Mouse (Mus musculus) thymus, adult 2 months (tissue): ENCODE results near the gene Cyp1b1.

Experiments used
- CTCF ChIP-seq: fragments of 200-500 bp; IDR thresholded peaks from 2 replicates; pipeline ENCODE4 v1.5.1; 2012; ENCODE audit warnings: mild to moderate bottlenecking, control low read depth, low read length, moderate library complexity, borderline replicate concordance; ENCODE audit not compliant: control insufficient read depth, poor library complexity, insufficient read depth; ENCODE audit errors: extremely low read depth
- POLR2A ChIP-seq: fragments of 200-500 bp; IDR thresholded peaks from 2 replicates; pipeline ENCODE4 v1.6.1; 2012; ENCODE audit warnings: mild to moderate bottlenecking, low read length, control low read depth, moderate library complexity; ENCODE audit not compliant: control insufficient read depth, poor library complexity, insufficient read depth; ENCODE audit errors: extremely low read depth

DNA sequence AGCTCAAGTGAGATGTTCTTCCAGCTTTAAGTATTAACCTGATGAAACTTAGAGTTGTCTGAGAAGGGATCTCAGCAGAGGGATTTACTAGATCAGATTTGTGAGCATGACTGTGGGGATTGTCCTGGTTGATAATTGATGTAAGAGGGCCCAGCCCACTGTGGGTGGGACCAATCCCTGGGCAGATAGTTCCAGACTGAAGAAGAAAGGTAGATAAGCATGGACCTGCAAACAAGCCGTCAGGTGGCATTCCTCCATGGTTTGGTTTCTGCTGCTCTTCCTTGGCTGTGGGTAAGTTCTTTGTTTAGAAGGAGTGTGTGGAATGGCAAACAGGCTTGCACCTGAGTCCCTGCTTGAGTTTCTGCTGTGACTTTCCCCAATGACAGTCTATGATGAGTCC lies 61.7 kb downstream of the Cyp1b1 start:
- no peak for TF ChIP-seq CTCF
- no peak for TF ChIP-seq POLR2A
